Mouse (Mus musculus): ENCODE results near the gene Angptl2. TPM values are rescaled to one million over a fixed set of nuclear protein-coding genes. Genes with fewer than 3 reads are reported as not detected.

Angptl2 gene
- total RNA-seq, 2 experiments from 2014 or later: 20.6 to 47.1 TPM

- no peak for DNase-seq
- Histone ChIP-seq H3K4me3 (no peak overlapping the region), H3K27ac (peak overlapping the region; percentile 55)
- intact Hi-C loops (cut with DNase I): no loop called here
- no peak for TF ChIP-seq CTCF (IDR thresholded peaks at IDR 0.05)
Measured at GRCm38 (mm10) chr2:33245350-33245749, 29.5 kb downstream of the Angptl2 start.

DNA sequence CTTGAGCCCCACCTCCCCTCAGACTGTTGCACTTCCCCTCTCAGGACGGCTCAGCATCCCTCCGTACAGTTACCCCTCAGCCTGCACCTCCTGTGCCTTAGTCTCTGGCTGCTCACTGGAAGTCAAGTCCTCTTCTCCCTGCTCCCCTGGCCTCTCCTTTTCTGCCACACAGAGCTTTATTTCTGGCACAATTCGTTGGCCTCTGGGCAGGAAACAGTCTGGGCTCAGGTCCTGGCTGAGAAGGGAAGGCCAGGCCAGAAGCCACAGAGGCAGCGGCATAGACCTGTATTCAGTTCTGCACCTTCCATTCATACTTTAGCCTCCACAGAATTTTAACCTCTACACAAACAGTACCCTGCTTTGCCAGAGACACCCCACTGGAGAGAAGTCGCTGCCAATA, 31.0 kb downstream of the Angptl2 start:
- no peak for TF ChIP-seq CTCF (IDR thresholded peaks at IDR 0.05)
- Histone ChIP-seq H3K27ac (peak overlapping the region; percentile 55), H3K4me3 (no peak overlapping the region)
- intact Hi-C loops (cut with DNase I): no loop called here
- peak; percentile 67 for DNase-seq

- no peak for TF ChIP-seq CTCF (IDR thresholded peaks at IDR 0.05)
- peak overlapping the region; percentile 24; the same call in 1 of the 2 replicates for H3K27ac ChIP-seq
- no peak for DNase-seq
- intact Hi-C loops (cut with DNase I): no loop called here
- H3K4me3 ChIP-seq: no peak overlapping the region
Measured at GRCm38 (mm10) chr2:33248549-33248948, 32.7 kb downstream of the Angptl2 start.

DNA sequence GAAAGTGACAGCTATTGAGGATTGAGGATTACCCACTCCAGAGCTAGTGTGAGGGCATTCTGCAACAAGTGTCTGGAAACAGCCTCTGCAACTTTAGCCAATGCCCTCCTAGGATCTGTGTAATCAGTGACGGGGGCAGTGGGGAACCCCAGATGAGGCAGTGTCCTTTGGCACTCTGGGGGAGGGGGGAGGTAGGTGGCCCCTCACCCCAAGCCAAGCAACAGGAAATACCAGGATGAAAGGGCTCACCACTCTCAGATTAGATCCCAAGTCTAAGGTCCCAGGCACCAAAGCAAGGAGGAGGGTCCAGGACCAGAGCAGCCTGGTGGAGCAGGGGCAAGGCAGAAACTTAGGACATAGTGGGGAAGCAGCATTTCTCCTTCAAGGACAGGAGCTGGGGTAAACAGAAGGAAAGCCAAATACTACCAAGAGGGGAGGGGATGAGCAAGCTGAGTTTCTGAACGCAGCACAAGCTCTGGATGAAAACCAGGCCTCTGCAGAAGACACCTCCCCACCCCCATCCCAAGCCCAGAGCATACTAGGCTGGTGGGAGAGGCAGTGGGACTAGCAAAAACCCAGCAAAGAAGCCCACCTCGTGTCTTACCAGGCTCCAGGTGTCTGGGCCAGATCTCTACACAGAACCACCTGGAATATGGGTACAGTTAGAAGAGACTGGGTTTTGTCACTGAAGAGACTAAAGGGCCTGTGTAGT, 34.2 kb downstream of the Angptl2 start:
- H3K27ac ChIP-seq: peak overlapping the region; percentile 88
- DNase-seq: no peak
- TF ChIP-seq CTCF (IDR thresholded peaks at IDR 0.05): no peak
- no peak overlapping the region for H3K4me3 ChIP-seq
- intact Hi-C loops (cut with DNase I): loop anchor here (5.0 kb wide), 1 partner anchor 33 kb away; the partner anchor contains the start of gene Angptl2

GRCm38 (mm10) chr2:33252751-33253150, 36.9 kb downstream of the Angptl2 start:
- H3K27ac ChIP-seq: peak overlapping the region; percentile 88
- H3K4me3 ChIP-seq: no peak overlapping the region
- TF ChIP-seq CTCF (IDR thresholded peaks at IDR 0.05): no peak
- intact Hi-C loops (cut with DNase I): loop anchor here (5.0 kb wide), 1 partner anchor 35 kb away; the partner anchor contains the start of gene Angptl2
- no peak for DNase-seq

- no peak for TF ChIP-seq CTCF (IDR thresholded peaks at IDR 0.05)
- peak; percentile 63 for DNase-seq
- Histone ChIP-seq H3K27ac (peak overlapping the region; percentile 88), H3K4me3 (no peak overlapping the region; the same call in 1 of the 2 replicates)
- intact Hi-C loops (cut with DNase I): loop anchor here (2.0 to 5.0 kb wide), 2 partner anchors 36 to 65 kb away; partner anchors contain the start of gene Angptl2
Measured at GRCm38 (mm10) chr2:33253572-33254190, 37.8 kb downstream of the Angptl2 start.

GRCm38 (mm10) chr2:33254318-33254985, 38.6 kb downstream of the Angptl2 start:
- intact Hi-C loops (cut with DNase I): loop anchor here (2.0 to 5.0 kb wide), 2 partner anchors 37 to 66 kb away; partner anchors contain the start of gene Angptl2
- TF ChIP-seq CTCF (IDR thresholded peaks at IDR 0.05): no peak
- Histone ChIP-seq H3K4me3 (no peak overlapping the region), H3K27ac (peak overlapping the region; percentile 88)
- no peak for DNase-seq

DNA sequence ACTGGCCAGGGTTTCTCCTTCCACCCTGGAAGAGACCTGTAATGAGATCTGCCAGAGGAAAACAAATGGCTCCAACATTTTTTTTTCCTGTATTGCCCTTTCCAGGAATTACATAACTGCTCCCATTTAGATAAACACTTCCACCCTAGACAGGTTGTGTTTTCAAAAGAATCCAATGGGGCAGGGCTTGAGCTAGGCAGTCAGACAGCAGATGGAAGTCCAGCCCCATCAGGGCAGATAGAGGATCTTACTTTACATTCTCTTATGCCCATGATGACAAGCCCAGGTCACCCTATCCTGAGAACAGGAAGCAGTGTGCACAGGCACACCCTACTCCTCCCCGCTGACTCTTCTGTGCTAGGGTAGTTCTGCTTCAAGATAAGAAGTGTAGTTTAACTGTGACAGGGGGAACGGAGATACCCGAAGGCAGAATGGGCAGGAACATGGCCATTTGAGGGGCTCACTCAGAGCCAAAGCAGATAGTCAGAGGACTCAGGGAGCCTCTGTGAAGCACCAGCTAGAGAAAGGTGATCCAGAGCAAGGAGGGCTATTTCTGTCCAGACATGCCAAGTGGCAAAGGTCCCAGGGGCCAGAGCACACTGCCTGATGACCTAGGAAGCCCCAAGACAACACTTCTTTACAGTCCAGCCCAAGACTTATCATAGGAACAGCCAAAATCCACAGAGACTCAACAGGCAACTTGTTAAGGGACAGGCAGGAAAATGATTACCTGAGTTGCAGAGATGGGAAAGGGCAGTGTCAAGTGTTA, 41.1 kb downstream of the Angptl2 start:
- Histone ChIP-seq H3K27ac (peak overlapping the region; percentile 88), H3K4me3 (0 out of 2 replicates have a peak overlapping the region, but pooled peaks have one; percentile 16)
- intact Hi-C loops (cut with DNase I): no loop called here
- no peak for TF ChIP-seq CTCF (IDR thresholded peaks at IDR 0.05)
- DNase-seq: peak; percentile 85

DNA sequence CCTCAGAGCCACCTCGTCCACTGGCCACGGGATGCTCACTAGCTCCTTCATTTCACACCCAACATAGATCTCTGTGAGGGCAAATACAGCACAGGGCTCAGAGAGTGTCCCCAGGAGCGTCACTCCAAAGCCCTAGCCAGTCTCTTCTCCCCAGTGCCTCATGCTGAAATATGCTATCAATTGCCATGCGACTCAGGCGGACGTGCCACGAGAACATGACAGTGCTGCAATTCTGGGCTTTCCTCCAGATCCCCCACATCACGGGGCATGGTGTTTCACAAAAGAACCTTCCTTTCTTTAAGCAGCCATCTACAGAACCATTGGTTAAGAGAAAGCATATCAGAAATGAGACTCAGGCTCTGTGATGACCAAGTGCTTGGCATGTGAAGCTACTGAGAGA, 44.9 kb downstream of the Angptl2 start:
- no peak for DNase-seq
- Histone ChIP-seq H3K27ac (no peak overlapping the region), H3K4me3 (no peak overlapping the region)
- no peak for TF ChIP-seq CTCF (IDR thresholded peaks at IDR 0.05)
- intact Hi-C loops (cut with DNase I): no loop called here

- H3K27ac ChIP-seq: no peak overlapping the region
- H3K4me3 ChIP-seq: no peak overlapping the region
- no peak for DNase-seq
- intact Hi-C loops (cut with DNase I): no loop called here
- no peak for TF ChIP-seq CTCF (IDR thresholded peaks at IDR 0.05)
Measured at GRCm38 (mm10) chr2:33261475-33261874, 45.6 kb downstream of the Angptl2 start.

- Histone ChIP-seq H3K27ac (peak overlapping the region; percentile 44), H3K4me3 (no peak overlapping the region)
- no peak for DNase-seq
- intact Hi-C loops (cut with DNase I): no loop called here
- no peak for TF ChIP-seq CTCF (IDR thresholded peaks at IDR 0.05)
Measured at GRCm38 (mm10) chr2:33265793-33266192, 49.9 kb downstream of the Angptl2 start.

- Histone ChIP-seq H3K4me3 (no peak overlapping the region), H3K27ac (0 out of 2 replicates have a peak overlapping the region, but pooled peaks have one; percentile 89)
- no peak for DNase-seq
- TF ChIP-seq CTCF (IDR thresholded peaks at IDR 0.05): no peak
- intact Hi-C loops (cut with DNase I): no loop called here
Measured at GRCm38 (mm10) chr2:33267075-33267474, 51.2 kb downstream of the Angptl2 start.
